Mouse (Mus musculus): Measurements from ENCODE around the gene Sytl1.

- TF ChIP-seq POLR2A (IDR thresholded peaks at IDR 0.05; ENCODE audit: insufficient read depth, low read depth, low read length) (no peak), CTCF (IDR thresholded peaks at IDR 0.05; ENCODE audit: insufficient read depth, low read depth, low read length) (no peak)
These were observed 7.5 kb downstream of the Sytl1 start for GRCm38 (mm10) chr4:133255392-133255791.

Data from olfactory bulb, adult 2 months (tissue).